ENCODE assay signal across 12 mouse cellular contexts in genomic region chr2:154659070-154659469, GRCm38 (mm10). TPM values are rescaled to one million over a fixed set of nuclear protein-coding genes. Genes with fewer than 3 reads are reported as not detected.
A peak's percentile ranks its signal among the peaks of the same experiment; 100 is the strongest.
DNase-seq lines count a peak whose midpoint lies in the region; ATAC-seq and TF ChIP-seq lines count a peak whose summit lies in the region.
"Had no signal": no experiment of that assay in that cellular context is flagged by ENCODE, and none has a peak within 500 bp of the region (broad histone marks: within the 10 kb centered on the region; RNA-seq: fewer than 3 reads in every experiment).

No protein-coding gene starts in this region.

- DNase-seq in heart, postnatal 25 days (ENCODE audit: low spot score) = no peak
- DNase-seq in neural tube, embryonic 11.5 days (ENCODE audit: low spot score) = no peak
- no peak for DNase-seq in neural tube, embryonic 10.5 days (ENCODE audit: extremely low spot score, low spot score)
- DNase-seq in limb, embryonic 14.5 days (ENCODE audit: low spot score) = no peak
- no peak for DNase-seq in lung, adult 2 months
- DNase-seq: layer of hippocampus, adult 9-11 months; right cerebral cortex, postnatal 14 days had no signal

- intact Hi-C loops in heart, postnatal 25 days (cut with DNase I) = no loop called here

- TF ChIP-seq CTCF in lung, adult 2 months (IDR thresholded peaks at IDR 0.05; ENCODE audit: insufficient read depth, low read length) = no peak

- H3K4me1 ChIP-seq in heart, embryonic 11.5 days (ENCODE audit: control insufficient read depth, insufficient read depth, low read length) = peaks cover 19% of the 10 kb centered on the region
- H3K4me1 ChIP-seq in neural tube, embryonic 11.5 days (ENCODE audit: control insufficient read depth, insufficient read depth, low read length) = peaks cover 16% of the 10 kb centered on the region
- peaks cover 17% of the 10 kb centered on the region for H3K4me1 ChIP-seq in limb, embryonic 14.5 days (ENCODE audit: control insufficient read depth, insufficient read depth, low read length)
- peaks cover 14% of the 10 kb centered on the region for H3K4me1 ChIP-seq in stomach, embryonic 15.5 days
- peaks cover 18% of the 10 kb centered on the region for H3K4me1 ChIP-seq in lung, adult 2 months (ENCODE audit: control insufficient read depth, insufficient read depth, low read length)

- H3K9me3 ChIP-seq in heart, embryonic 11.5 days (replicated peaks; ENCODE audit: control insufficient read depth, low read length) = no peaks in the 10 kb centered on the region
- no peaks in the 10 kb centered on the region for H3K9me3 ChIP-seq in neural tube, embryonic 11.5 days (ENCODE audit: control insufficient read depth, low read length)
- H3K9me3 ChIP-seq in limb, embryonic 14.5 days (ENCODE audit: control insufficient read depth, low read length) = no peaks in the 10 kb centered on the region
- no peaks in the 10 kb centered on the region for H3K9me3 ChIP-seq in stomach, embryonic 15.5 days

- TF ChIP-seq POLR2A in limb, embryonic 14.5 days (IDR thresholded peaks at IDR 0.05; ENCODE audit: borderline replicate concordance, extremely low read depth, insufficient read depth, insufficient read length) = no peak
- no peak for TF ChIP-seq POLR2A in lung, adult 2 months (IDR thresholded peaks at IDR 0.05; ENCODE audit: borderline replicate concordance, extremely low read depth, low read depth, low read length)

- no peaks in the 10 kb centered on the region for H3K36me3 ChIP-seq in heart, embryonic 11.5 days (ENCODE audit: control insufficient read depth, insufficient read depth, low read length)
- H3K36me3 ChIP-seq in neural tube, embryonic 11.5 days (ENCODE audit: control insufficient read depth, insufficient read depth, low read length) = 0 out of 2 replicates have a peak, but pooled peaks cover 2% of the 10 kb centered on the region
- H3K36me3 ChIP-seq in limb, embryonic 14.5 days (ENCODE audit: control insufficient read depth, insufficient read depth, low read length) = peaks cover 10% of the 10 kb centered on the region; the same call in 1 of the 2 replicates
- H3K36me3 ChIP-seq in stomach, embryonic 15.5 days = peaks cover 3% of the 10 kb centered on the region

- peak overlapping the region; percentile 82 for H3K4me2 ChIP-seq in heart, embryonic 11.5 days
- peak overlapping the region; percentile 96 for H3K4me2 ChIP-seq in neural tube, embryonic 11.5 days (ENCODE audit: low read depth)
- H3K4me2 ChIP-seq in limb, embryonic 14.5 days (replicated peaks; ENCODE audit: low read depth, low read length, severe bottlenecking) = peak overlapping the region; percentile 63
- H3K4me2 ChIP-seq in stomach, embryonic 15.5 days = peak overlapping the region; percentile 70

- 67% methylated on average over 4 of the region's 4 CpGs for WGBS in heart, embryonic 11.5 days (ENCODE audit: insufficient replicate concordance)
- WGBS in neural tube, embryonic 11.5 days = 96% methylated on average over 4 of the region's 4 CpGs
- 86% methylated on average over 4 of the region's 4 CpGs for WGBS in limb, embryonic 14.5 days
- 82% methylated on average over 4 of the region's 4 CpGs for WGBS in stomach, embryonic 15.5 days
- WGBS in lung, adult 2 months = 68% methylated on average over 4 of the region's 4 CpGs

- no peak for ATAC-seq in heart, embryonic 11.5 days (replicated peaks; ENCODE audit: insufficient number of reproducible peaks, low FRiP score, low TSS enrichment)
- no peak for ATAC-seq in neural tube, embryonic 11.5 days (ENCODE audit: insufficient read depth, low FRiP score, low TSS enrichment)
- no peak for ATAC-seq in limb, embryonic 14.5 days (ENCODE audit: low FRiP score, low read depth)
- ATAC-seq in stomach, embryonic 15.5 days (ENCODE audit: insufficient read depth, low FRiP score, low read depth) = no peak
- no peak for ATAC-seq in granulocyte monocyte progenitor cell, adult 5-6 weeks (replicated peaks; ENCODE audit: poor library complexity, severe bottlenecking)

- peak overlapping the region; percentile 0; the same call in 1 of the 2 replicates for H3K4me3 ChIP-seq in heart, embryonic 11.5 days (ENCODE audit: low read depth, low read length)
- no peak overlapping the region for H3K4me3 ChIP-seq in neural tube, embryonic 11.5 days (ENCODE audit: low read depth, low read length)
- H3K4me3 ChIP-seq in limb, embryonic 14.5 days (replicated peaks; ENCODE audit: low read length) = peak overlapping the region; percentile 70
- no peak overlapping the region for H3K4me3 ChIP-seq in stomach, embryonic 15.5 days (replicated peaks)
- H3K4me3 ChIP-seq in lung, adult 2 months (replicated peaks; ENCODE audit: extremely low read depth, low read depth, low read length) = no peak overlapping the region

- no peaks in the 10 kb centered on the region for H3K27me3 ChIP-seq in heart, embryonic 11.5 days (ENCODE audit: control insufficient read depth, insufficient read depth, low read length)
- no peaks in the 10 kb centered on the region for H3K27me3 ChIP-seq in neural tube, embryonic 11.5 days (ENCODE audit: control insufficient read depth, insufficient read depth, low read length)
- H3K27me3 ChIP-seq in limb, embryonic 14.5 days (ENCODE audit: control insufficient read depth, insufficient read depth, low read length) = no peaks in the 10 kb centered on the region
- H3K27me3 ChIP-seq in stomach, embryonic 15.5 days (replicated peaks) = no peaks in the 10 kb centered on the region

- H3K27ac ChIP-seq in heart, embryonic 11.5 days (ENCODE audit: low read depth, low read length) = no peak overlapping the region
- H3K27ac ChIP-seq in neural tube, embryonic 11.5 days (ENCODE audit: low read depth, low read length) = no peak overlapping the region
- no peak overlapping the region for H3K27ac ChIP-seq in limb, embryonic 14.5 days (replicated peaks; ENCODE audit: low read depth, low read length)
- 0 out of 2 replicates have a peak overlapping the region, but pooled peaks have one; percentile 40 for H3K27ac ChIP-seq in stomach, embryonic 15.5 days

- H3K9ac ChIP-seq in heart, embryonic 11.5 days (ENCODE audit: low read depth, low read length) = no peak overlapping the region; the same call in 1 of the 2 replicates
- H3K9ac ChIP-seq in neural tube, embryonic 11.5 days (ENCODE audit: low read length) = peak overlapping the region; percentile 18; the same call in 1 of the 2 replicates
- peak overlapping the region; percentile 88; the same call in 1 of the 2 replicates for H3K9ac ChIP-seq in limb, embryonic 14.5 days (ENCODE audit: low read depth, low read length, severe bottlenecking)
- H3K9ac ChIP-seq in stomach, embryonic 15.5 days = no peak overlapping the region

RNA-seq across cellular contexts. Expression of gene Chmp4b, which starts 7.6 kb away (rescaled TPM):
- polyA plus RNA-seq in heart, embryonic 11.5 days (2014; fragmentation: Nextera tagmentation; extraction: Ambion mirVana) = 10.1 and 12.5 TPM in 2 replicates
- total RNA-seq in heart, postnatal 25 days (2021) = 100 to 1,000 TPM; 112 TPM
- polyA plus RNA-seq in neural tube, embryonic 11.5 days (2014; fragmentation: Nextera tagmentation; extraction: Ambion mirVana) = 10.5 and 12.0 TPM in 2 replicates
- 177 and 206 TPM in 2 replicates for polyA plus RNA-seq in limb, embryonic 14.5 days (2012; rRNA removed)
- polyA plus RNA-seq in limb, embryonic 14.5 days (2014; fragmentation: Nextera tagmentation; extraction: Ambion mirVana) = 20.7 and 20.9 TPM in 2 replicates
- polyA plus RNA-seq in stomach, embryonic 15.5 days (2015; fragmentation: Nextera tagmentation; extraction: Ambion mirVana) = 35.9 and 40.0 TPM in 2 replicates
- polyA plus RNA-seq in lung, adult 2 months (2012; rRNA removed) = 83.4 and 103 TPM in 2 replicates
- 108 and 120 TPM in 2 replicates for total RNA-seq in granulocyte monocyte progenitor cell, adult 5-6 weeks (2014; fragmentation: Nextera tagmentation)
- 125 and 129 TPM in 2 replicates for total RNA-seq in granulocyte monocyte progenitor cell, adult 5-6 weeks (2017)

RNA-seq across cellular contexts. Expression of gene 4930519P11Rik, which starts 45.8 kb away (rescaled TPM):
- polyA plus RNA-seq in heart, embryonic 11.5 days (2014; fragmentation: Nextera tagmentation; extraction: Ambion mirVana) = 0.72 TPM in 1 of 2 replicates, not detected in the other
- total RNA-seq in heart, postnatal 25 days (2021) = not detected
- not detected in 2 replicates for polyA plus RNA-seq in neural tube, embryonic 11.5 days (2014; fragmentation: Nextera tagmentation; extraction: Ambion mirVana)
- 0.16 and 0.58 TPM in 2 replicates for polyA plus RNA-seq in limb, embryonic 14.5 days (2012; rRNA removed)
- 0.46 TPM in 1 of 2 replicates, not detected in the other for polyA plus RNA-seq in limb, embryonic 14.5 days (2014; fragmentation: Nextera tagmentation; extraction: Ambion mirVana)
- polyA plus RNA-seq in stomach, embryonic 15.5 days (2015; fragmentation: Nextera tagmentation; extraction: Ambion mirVana) = 0.30 and 0.78 TPM in 2 replicates
- polyA plus RNA-seq in lung, adult 2 months (2012; rRNA removed) = 0.53 and 1.4 TPM in 2 replicates
- total RNA-seq in granulocyte monocyte progenitor cell, adult 5-6 weeks (2014; fragmentation: Nextera tagmentation) = not detected in 2 replicates
- total RNA-seq in granulocyte monocyte progenitor cell, adult 5-6 weeks (2017) = 0.52 TPM in 1 of 2 replicates, not detected in the other
- total RNA-seq: adrenal gland, adult 18-20 months had no signal
- polyA plus RNA-seq: embryonic facial prominence, embryonic 11.5 days had no signal

RNA-seq across cellular contexts. Expression of gene Zfp341, which starts 46.0 kb away (rescaled TPM):
- polyA plus RNA-seq in heart, embryonic 11.5 days (2014; fragmentation: Nextera tagmentation; extraction: Ambion mirVana) = 0.77 and 0.93 TPM in 2 replicates
- total RNA-seq in heart, postnatal 25 days (2021) = 1 to 10 TPM; 3.0 to 3.1 TPM
- polyA plus RNA-seq in neural tube, embryonic 11.5 days (2014; fragmentation: Nextera tagmentation; extraction: Ambion mirVana) = 0.87 and 1.5 TPM in 2 replicates
- 7.1 and 8.9 TPM in 2 replicates for polyA plus RNA-seq in limb, embryonic 14.5 days (2012; rRNA removed)
- polyA plus RNA-seq in limb, embryonic 14.5 days (2014; fragmentation: Nextera tagmentation; extraction: Ambion mirVana) = 0.98 and 1.1 TPM in 2 replicates
- polyA plus RNA-seq in stomach, embryonic 15.5 days (2015; fragmentation: Nextera tagmentation; extraction: Ambion mirVana) = 0.83 and 0.88 TPM in 2 replicates
- polyA plus RNA-seq in lung, adult 2 months (2012; rRNA removed) = 5.8 and 6.8 TPM in 2 replicates
- 1.2 and 1.7 TPM in 2 replicates for total RNA-seq in granulocyte monocyte progenitor cell, adult 5-6 weeks (2014; fragmentation: Nextera tagmentation)
- total RNA-seq in granulocyte monocyte progenitor cell, adult 5-6 weeks (2017) = 0.77 and 1.3 TPM in 2 replicates

RNA-seq across cellular contexts. Expression of gene Pxmp4, which starts 55.6 kb away (rescaled TPM):
- polyA plus RNA-seq in heart, embryonic 11.5 days (2014; fragmentation: Nextera tagmentation; extraction: Ambion mirVana) = 21.4 and 23.5 TPM in 2 replicates
- total RNA-seq in heart, postnatal 25 days (2021) = 10 to 100 TPM; 23.9 to 26.0 TPM
- 14.5 and 15.1 TPM in 2 replicates for polyA plus RNA-seq in neural tube, embryonic 11.5 days (2014; fragmentation: Nextera tagmentation; extraction: Ambion mirVana)
- 20.6 and 21.2 TPM in 2 replicates for polyA plus RNA-seq in limb, embryonic 14.5 days (2012; rRNA removed)
- 27.0 and 27.6 TPM in 2 replicates for polyA plus RNA-seq in limb, embryonic 14.5 days (2014; fragmentation: Nextera tagmentation; extraction: Ambion mirVana)
- polyA plus RNA-seq in stomach, embryonic 15.5 days (2015; fragmentation: Nextera tagmentation; extraction: Ambion mirVana) = 26.8 and 30.2 TPM in 2 replicates
- polyA plus RNA-seq in lung, adult 2 months (2012; rRNA removed) = 40.8 and 41.3 TPM in 2 replicates
- total RNA-seq in granulocyte monocyte progenitor cell, adult 5-6 weeks (2014; fragmentation: Nextera tagmentation) = 8.4 and 15.5 TPM in 2 replicates
- 11.5 and 15.2 TPM in 2 replicates for total RNA-seq in granulocyte monocyte progenitor cell, adult 5-6 weeks (2017)

Comparison
In these comparisons a context has a peak if more than half of its experiments do, and no peak if none do; other contexts are left out.
1. H3K4me3 ChIP-seq: peak in heart, embryonic 11.5 days (single experiment) and limb, embryonic 14.5 days (single experiment); none in neural tube, embryonic 11.5 days (single experiment), stomach, embryonic 15.5 days (single experiment) and lung, adult 2 months (single experiment).
2. H3K9ac ChIP-seq: peak in neural tube, embryonic 11.5 days (single experiment) and limb, embryonic 14.5 days (single experiment); none in heart, embryonic 11.5 days (single experiment) and stomach, embryonic 15.5 days (single experiment).
3. Peak in every context shown above with its lines, with median percentiles within 50 percentile points of each other: H3K4me2 ChIP-seq.